Mouse (Mus musculus) right cerebral cortex, postnatal 25 days (tissue): Measurements from ENCODE around the gene Cabp1.
A peak's percentile ranks its signal among the peaks of the same experiment; 100 is the strongest.
"Not testable (repeated sequence)": the region's sequence is repeated elsewhere in the genome, so short reads cannot be mapped to it uniquely, and the experiment has no call there.

Experiments used
- DNase-seq: peaks from one replicate; pipeline ENCODE4 v3.0.0; 2022

Gene Cabp1

GRCm38 (mm10) chr5:115170150-115170549 is 24.0 kb downstream of the Cabp1 start:
- DNase-seq: no peak

- DNase-seq: no peak
Observed at GRCm38 (mm10) chr5:115168641-115169415, 25.4 kb downstream of the Cabp1 start.

- no peak for DNase-seq
Observed at GRCm38 (mm10) chr5:115167396-115167795, 26.8 kb downstream of the Cabp1 start.

- no peak for DNase-seq
Observed at GRCm38 (mm10) chr5:115166815-115167194, 27.4 kb downstream of the Cabp1 start.

GRCm38 (mm10) chr5:115165895-115166814 is 28.0 kb downstream of the Cabp1 start:
- no peak for DNase-seq

GRCm38 (mm10) chr5:115165351-115165750 is 28.8 kb downstream of the Cabp1 start:
- DNase-seq: no peak

- not testable (repeated sequence) for DNase-seq
Observed at GRCm38 (mm10) chr5:115164446-115164845, 29.7 kb downstream of the Cabp1 start.

- DNase-seq: peak; percentile 54
Observed at GRCm38 (mm10) chr5:115163563-115163962, 30.6 kb downstream of the Cabp1 start.

- not testable (repeated sequence) for DNase-seq
Observed at GRCm38 (mm10) chr5:115161940-115162279, 32.3 kb downstream of the Cabp1 start.

GRCm38 (mm10) chr5:115161064-115161939 is 32.9 kb downstream of the Cabp1 start:
- DNase-seq: no peak

- no peak for DNase-seq
Observed at GRCm38 (mm10) chr5:115160655-115161054, 33.5 kb downstream of the Cabp1 start.

GRCm38 (mm10) chr5:115159165-115159564 is 35.0 kb downstream of the Cabp1 start:
- DNase-seq: no peak

- peak; percentile 100 for DNase-seq
Observed at GRCm38 (mm10) chr5:115158040-115158983, 35.9 kb downstream of the Cabp1 start, which contains the start of gene Mlec. Mlec (minus strand) TSS chr5:115158179.

GRCm38 (mm10) chr5:115156933-115157589 is 37.1 kb downstream of the Cabp1 start:
- no peak for DNase-seq

- no peak for DNase-seq
Observed at GRCm38 (mm10) chr5:115156401-115156800, 37.8 kb downstream of the Cabp1 start.

GRCm38 (mm10) chr5:115155831-115156230 is 38.4 kb downstream of the Cabp1 start:
- DNase-seq: no peak

GRCm38 (mm10) chr5:115155156-115155631 is 39.0 kb downstream of the Cabp1 start:
- DNase-seq: no peak

GRCm38 (mm10) chr5:115152132-115152956 is 41.8 kb downstream of the Cabp1 start:
- DNase-seq: no peak

- no peak for DNase-seq
Observed at GRCm38 (mm10) chr5:115151457-115151856, 42.7 kb downstream of the Cabp1 start.

- DNase-seq: no peak
Observed at GRCm38 (mm10) chr5:115150991-115151390, 43.2 kb downstream of the Cabp1 start.
